Mouse (Mus musculus) stomach, postnatal 0 days (tissue): ENCODE data around the gene Syde1. TPM values are rescaled to one million over a fixed set of nuclear protein-coding genes. Genes with fewer than 3 reads are reported as not detected.
A peak's percentile ranks its signal among the peaks of the same experiment; 100 is the strongest.

Experiments
- ATAC-seq: fragments of 200-750 bp; cut with Nextera tagmentation; 2 replicates; pipeline ENCODE4 v1.8.0; 2017; ENCODE audit not compliant: low FRiP score, low TSS enrichment
- DNase-seq: peaks from one replicate; pipeline ENCODE4 v3.0.0-alpha.2; 2016; ENCODE audit warnings: low spot score
- H3K27ac ChIP-seq: fragments of 300-500 bp; sonication (generic); replicated peaks from 2 replicates; pipeline ENCODE4 v1.5.1; 2014; ENCODE audit warnings: mild to moderate bottlenecking, control low read depth
- H3K27me3 ChIP-seq: fragments of 300-500 bp; sonication (generic); 2 replicates; pipeline ENCODE4 v1.6.1; 2014; ENCODE audit warnings: low read length; ENCODE audit not compliant: control insufficient read depth, insufficient read depth
- H3K36me3 ChIP-seq: fragments of 300-500 bp; sonication (generic); 2 replicates; pipeline ENCODE4 v1.6.1; 2014; ENCODE audit warnings: low read length, mixed read lengths; ENCODE audit not compliant: control insufficient read depth, insufficient read depth
- H3K4me1 ChIP-seq: fragments of 300-500 bp; sonication (generic); replicated peaks from 2 replicates; pipeline ENCODE4 v1.6.1; 2014; ENCODE audit warnings: antibody characterized with exemption; ENCODE audit not compliant: control insufficient read depth, insufficient read depth
- H3K4me2 ChIP-seq: fragments of 300-500 bp; sonication (generic); replicated peaks from 2 replicates; pipeline ENCODE4 v1.6.1; 2014; ENCODE audit warnings: low read depth, mild to moderate bottlenecking, control low read depth, moderate library complexity
- H3K4me3 ChIP-seq: fragments of 300-500 bp; sonication (generic); 2 replicates; pipeline ENCODE4 v1.5.1; 2014; ENCODE audit warnings: low read depth, low read length, control low read depth
- H3K9ac ChIP-seq: fragments of 300-500 bp; sonication (generic); 2 replicates; pipeline ENCODE4 v1.6.1; 2014; ENCODE audit warnings: mild to moderate bottlenecking, low read length, control low read depth, mixed read lengths
- H3K9me3 ChIP-seq: fragments of 300-500 bp; sonication (generic); 2 replicates; pipeline ENCODE4 v1.6.1; 2016; ENCODE audit warnings: low read length; ENCODE audit not compliant: control insufficient read depth
- CTCF ChIP-seq: IDR thresholded peaks from 2 replicates; pipeline ENCODE4 v1.5.1; 2016; ENCODE audit warnings: antibody characterized with exemption, low read depth, mild to moderate bottlenecking, moderate library complexity
- EP300 ChIP-seq: optimal IDR thresholded peaks from 2 replicates; pipeline ENCODE3; 2016; ENCODE audit warnings: antibody characterized with exemption
- WGBS: fragments of 180-500 bp; shearing (Covaris S2); extraction: QIAGEN DNeasy Blood & Tissue Kit; methylation state at CpG from one replicate; pipeline ENCODE4 v1.1.7; 2014; 5-methylcytosine and 5-hydroxymethylcytosine counted together
- polyA plus RNA-seq: library from polyadenylated mRNA; unstranded; fragments of >200 nt; fragmentation: Nextera tagmentation; extraction: Ambion mirVana; gene quantifications from 2 replicates; pipeline ENCODE4 v1.2.1, GENCODE M21; 2015

Syde1 gene
- polyA plus RNA-seq, 1 experiment from 2014 or later, result 5.8 TPM

- Histone ChIP-seq H3K9ac (no peak overlapping the region), H3K4me3 (no peak overlapping the region), H3K9me3 (no peaks in the 10 kb centered on the region), H3K4me1 (no peaks in the 10 kb centered on the region), H3K4me2 (no peak overlapping the region), H3K36me3 (no peaks in the 10 kb centered on the region), H3K27me3 (no peaks in the 10 kb centered on the region), H3K27ac (no peak overlapping the region)
- no peak for ATAC-seq
- WGBS, result 78% methylated on average over 3 of the region's 3 CpGs
- TF ChIP-seq CTCF (no peak), EP300 (no peak)
- no peak for DNase-seq
These were observed 22.6 kb downstream of the Syde1 start for GRCm38 (mm10) chr10:78569191-78569590.

- H3K4me1 ChIP-seq, result no peaks in the 10 kb centered on the region
- H3K4me3 ChIP-seq, result no peak overlapping the region
- no peaks in the 10 kb centered on the region for H3K27me3 ChIP-seq
- WGBS, result 61% methylated on average over 1 of the region's 1 CpGs
- H3K9ac ChIP-seq, result no peak overlapping the region
- ATAC-seq, result no peak
- no peaks in the 10 kb centered on the region for H3K9me3 ChIP-seq
- H3K4me2 ChIP-seq, result no peak overlapping the region
- H3K27ac ChIP-seq, result no peak overlapping the region
- no peaks in the 10 kb centered on the region for H3K36me3 ChIP-seq
- TF ChIP-seq CTCF, result no peak
- no peak for TF ChIP-seq EP300
- DNase-seq, result no peak
These were observed 26.7 kb downstream of the Syde1 start for GRCm38 (mm10) chr10:78565070-78565469.

GRCm38 (mm10) chr10:78540943-78541342, 50.8 kb downstream of the Syde1 start:
- H3K9me3 ChIP-seq, result no peaks in the 10 kb centered on the region
- no peak overlapping the region for H3K4me3 ChIP-seq
- H3K27ac ChIP-seq, result no peak overlapping the region
- H3K27me3 ChIP-seq, result no peaks in the 10 kb centered on the region
- no peaks in the 10 kb centered on the region for H3K36me3 ChIP-seq
- H3K4me2 ChIP-seq, result no peak overlapping the region
- no peak for ATAC-seq
- DNase-seq, result peak; percentile 31
- no peak overlapping the region for H3K9ac ChIP-seq
- TF ChIP-seq CTCF, result peak; percentile 65
- no peak for TF ChIP-seq EP300
- 75% methylated on average over 2 of the region's 2 CpGs for WGBS
- no peaks in the 10 kb centered on the region for H3K4me1 ChIP-seq

Other genes with a start within 250 kb of the Syde1 start
- gene Agpat3, start 239.5 kb downstream of the Syde1 start, polyA plus RNA-seq, result 69.9 and 71.5 TPM in 2 replicates
- 148 TPM in 2 replicates for gene Rrp1, start 178.9 kb downstream of the Syde1 start, polyA plus RNA-seq
- gene Cstb, start 166.3 kb downstream of the Syde1 start, polyA plus RNA-seq, result 636 and 675 TPM in 2 replicates
- 5.3 and 5.6 TPM in 2 replicates for gene Pdxk, start 127.0 kb downstream of the Syde1 start, polyA plus RNA-seq
- gene Olfr1358, start 74.5 kb downstream of the Syde1 start, polyA plus RNA-seq, result not detected in 2 replicates
- 60.6 and 62.3 TPM in 2 replicates for gene Ilvbl, start 17.6 kb downstream of the Syde1 start, polyA plus RNA-seq
- not detected in 2 replicates for gene Olfr1357, start 26.1 kb upstream of the Syde1 start, polyA plus RNA-seq
- gene Casp14, start 126.3 kb upstream of the Syde1 start, polyA plus RNA-seq, result 29.5 and 31.1 TPM in 2 replicates
- gene Ccdc105, start 161.1 kb upstream of the Syde1 start, polyA plus RNA-seq, result 0.07 TPM in 1 of 2 replicates, not detected in the other
- gene Slc1a6, start 188.5 kb upstream of the Syde1 start, polyA plus RNA-seq, result 0.23 and 0.38 TPM in 2 replicates